Mouse (Mus musculus): ENCODE measurements at regions not wholly inside any gene's neighbourhood (a gene's known extent, or its start where the extent isn't known, plus 50 kb on each side); places are given as distances from the start of the nearest gene placed in this dataset.

DNA sequence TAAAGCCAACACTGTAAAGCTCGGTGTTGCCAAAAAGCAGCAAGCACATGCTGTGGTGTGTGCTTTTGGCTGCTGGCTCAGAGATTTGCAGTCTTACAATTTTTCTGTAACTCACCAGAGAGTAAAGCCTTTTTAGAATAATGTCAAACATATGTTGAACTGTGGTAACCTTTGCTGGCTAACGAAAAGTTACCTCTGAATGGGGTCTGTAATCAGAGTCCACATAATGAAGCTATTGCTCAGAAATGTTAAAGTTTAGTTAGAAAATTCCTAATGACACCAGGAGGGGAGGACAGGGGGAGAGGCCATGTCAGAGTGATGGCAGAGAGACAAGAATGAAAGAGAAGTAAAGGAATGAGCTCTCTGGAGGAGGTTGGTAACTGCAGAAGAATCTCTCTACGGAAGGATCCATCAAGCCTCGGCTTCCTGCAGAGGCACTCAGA is 103.1 kb upstream of the Marcks start:
- TF ChIP-seq POLR2A (IDR thresholded peaks at IDR 0.05; ENCODE audit: insufficient read depth, low read depth, low read length) (no peak), CTCF (IDR thresholded peaks at IDR 0.05) (no peak), EP300 (IDR thresholded peaks at IDR 0.05; ENCODE audit: insufficient read depth, low read depth, low read length) (no peak)
